Mouse (Mus musculus): ENCODE measurements around the gene Lpar2.

DNA sequence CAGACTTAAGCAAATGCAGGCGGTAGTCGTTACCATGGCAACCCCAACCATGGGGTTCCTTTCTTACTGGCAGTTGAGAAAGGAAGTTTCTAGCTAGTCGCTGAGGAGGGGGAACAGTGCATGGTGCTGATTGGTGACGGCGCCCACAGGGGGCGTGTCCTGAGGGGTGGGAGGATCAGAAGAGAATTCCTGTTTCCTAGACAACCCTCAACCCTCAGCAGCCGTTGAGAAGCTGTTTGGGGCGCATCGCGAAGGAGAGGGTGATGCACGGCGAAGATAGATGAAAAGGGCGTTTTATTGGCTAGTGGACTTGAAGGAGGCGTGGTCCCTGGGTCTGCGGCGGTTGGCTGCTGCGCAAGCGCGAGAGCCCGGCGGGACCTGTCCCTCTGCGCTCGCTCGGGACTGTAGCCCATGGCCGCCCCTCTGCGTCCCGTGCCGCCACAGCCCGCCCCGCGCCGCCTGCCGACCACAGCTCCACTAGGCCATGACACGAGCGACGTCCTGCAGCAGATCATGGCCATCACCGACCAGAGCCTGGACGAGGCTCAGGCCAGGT, 10.1 kb downstream of the Lpar2 start, which contains the start of gene Pbx4:
- TF ChIP-seq CTCF (IDR thresholded peaks at IDR 0.05; ENCODE audit: extremely low read depth, insufficient read depth, insufficient read length, insufficient replicate concordance) (no peak), POLR2A (IDR thresholded peaks at IDR 0.05; ENCODE audit: low read depth, low read length) (no peak)
